Mouse (Mus musculus): Measurements from ENCODE around the gene Hoxb2.

GRCm38 (mm10) chr11:96310183-96310938 lies 40.0 kb upstream of the Hoxb2 start:
- no peak for TF ChIP-seq CTCF (IDR thresholded peaks at IDR 0.05; ENCODE audit: borderline replicate concordance, control insufficient read depth, extremely low read depth, insufficient read depth, low read length, poor library complexity)
- no peak for TF ChIP-seq POLR2A (IDR thresholded peaks at IDR 0.05; ENCODE audit: control insufficient read depth, extremely low read depth, insufficient read depth, low read length, poor library complexity)

Measured in thymus, adult 2 months (tissue).